Mouse (Mus musculus) stomach, adult 2 months (tissue): ENCODE data around the gene Zmat1. TPM values are rescaled to one million over a fixed set of nuclear protein-coding genes. Genes with fewer than 3 reads are reported as not detected.

ENCODE experiments used
- polyA plus RNA-seq: library from polyadenylated mRNA; depleted of rRNA; stranded (reverse); fragments of >200 nt; gene quantifications from 2 replicates; pipeline ENCODE4 v1.2.3, GENCODE M21; 2012; rRNA removed

The Zmat1 gene
- 0.04 and 0.11 TPM in 2 replicates for polyA plus RNA-seq

GRCm38 (mm10) chrX:135008720-135009470 is at the start of gene Zmat1:
Gene Zmat1 (minus strand): TSS chrX:135009209.

GRCm38 (mm10) chrX:134964546-134964945 is 44.5 kb downstream of the Zmat1 start, which contains the start of gene Nxf2:
Gene Nxf2 (minus strand): TSS chrX:134964754.

Other genes with a start within 250 kb of the Zmat1 start
- 5.7 and 6.3 TPM in 2 replicates for gene Armcx2, start 200.0 kb downstream of the Zmat1 start, polyA plus RNA-seq
- not detected in 2 replicates for gene Nxf2, start 44.5 kb downstream of the Zmat1 start, polyA plus RNA-seq
- not detected in 2 replicates for gene Gm15023, start 168.4 kb upstream of the Zmat1 start, polyA plus RNA-seq
- gene Tceal6, start 201.5 kb upstream of the Zmat1 start, polyA plus RNA-seq, result 0.20 and 0.57 TPM in 2 replicates